Mouse (Mus musculus) urinary bladder, postnatal 4 days (tissue): ENCODE data around the gene Crot.
"Not testable (repeated sequence)": the region's sequence is repeated elsewhere in the genome, so short reads cannot be mapped to it uniquely, and the experiment has no call there.

ENCODE experiments used
- DNase-seq, 2 experiments: peaks; one replicate each; pipeline ENCODE4 v3.0.0; 2021 to 2022; ENCODE audit warnings: low spot score in 2 of 2

Gene Crot

GRCm38 (mm10) chr5:8996686-8997512 is at the start of gene Crot:
TSS of gene Crot (minus strand) at chr5:8997324.
- DNase-seq = peak; percentile 91 to 93

GRCm38 (mm10) chr5:9045904-9046303 is 48.8 kb upstream of the Crot start:
- no peak for DNase-seq

GRCm38 (mm10) chr5:9044821-9045220 is 47.7 kb upstream of the Crot start:
- no peak for DNase-seq

GRCm38 (mm10) chr5:9043582-9044267 is 46.6 kb upstream of the Crot start:
- DNase-seq = no peak

- DNase-seq = no peak
Observed at GRCm38 (mm10) chr5:9042721-9043416, 45.7 kb upstream of the Crot start.

GRCm38 (mm10) chr5:9040665-9041215 is 43.6 kb upstream of the Crot start:
- no peak for DNase-seq

- no peak for DNase-seq
Observed at GRCm38 (mm10) chr5:9039978-9040377, 42.9 kb upstream of the Crot start.

- no peak for DNase-seq
Observed at GRCm38 (mm10) chr5:9037292-9037691, 40.2 kb upstream of the Crot start.

- DNase-seq = no peak
Observed at GRCm38 (mm10) chr5:9035457-9035856, 38.3 kb upstream of the Crot start.

- DNase-seq = no peak
Observed at GRCm38 (mm10) chr5:9034535-9034934, 37.4 kb upstream of the Crot start.

GRCm38 (mm10) chr5:9033843-9034242 is 36.7 kb upstream of the Crot start:
- DNase-seq = no peak

- no peak for DNase-seq
Observed at GRCm38 (mm10) chr5:9032641-9033040, 35.5 kb upstream of the Crot start.

GRCm38 (mm10) chr5:9032101-9032590 is 35.0 kb upstream of the Crot start:
- DNase-seq = no peak

GRCm38 (mm10) chr5:9028266-9028841 is 31.2 kb upstream of the Crot start:
- no peak for DNase-seq

GRCm38 (mm10) chr5:9015352-9015751 is 18.2 kb upstream of the Crot start:
- DNase-seq = no peak

GRCm38 (mm10) chr5:9014774-9015173 is 17.6 kb upstream of the Crot start:
- no peak for DNase-seq

- DNase-seq = no peak
Observed at GRCm38 (mm10) chr5:9011374-9011773, 14.2 kb upstream of the Crot start.

GRCm38 (mm10) chr5:9010166-9010565 is 13.0 kb upstream of the Crot start:
- no peak for DNase-seq

GRCm38 (mm10) chr5:9006585-9006984 is 9.5 kb upstream of the Crot start:
- DNase-seq = not testable (repeated sequence)

GRCm38 (mm10) chr5:9000006-9000405 is 2.9 kb upstream of the Crot start:
- DNase-seq = not testable (repeated sequence)

- DNase-seq = no peak
Observed at GRCm38 (mm10) chr5:8999108-8999507, 2.0 kb upstream of the Crot start.

GRCm38 (mm10) chr5:8997513-8997895 is 380 bp upstream of the Crot start:
- DNase-seq = no peak
